Mouse (Mus musculus) forebrain, embryonic 12.5 days (tissue): ENCODE results near the gene Safb2. TPM values are rescaled to one million over a fixed set of nuclear protein-coding genes. Genes with fewer than 3 reads are reported as not detected.
A peak's percentile ranks its signal among the peaks of the same experiment; 100 is the strongest.

Experiments
- ATAC-seq: fragments of 200-750 bp; cut with Nextera tagmentation; 2 replicates; pipeline ENCODE4 v1.8.0; 2017; ENCODE audit warnings: moderate TSS enrichment; ENCODE audit not compliant: low FRiP score
- H3K27ac ChIP-seq: fragments of 300-500 bp; sonication (generic); 2 replicates; pipeline ENCODE4 v1.5.1; 2016; ENCODE audit warnings: mild to moderate bottlenecking
- H3K27me3 ChIP-seq: fragments of 300-500 bp; sonication (generic); 2 replicates; pipeline ENCODE4 v1.6.1; 2016; ENCODE audit warnings: mild to moderate bottlenecking
- H3K36me3 ChIP-seq: fragments of 300-500 bp; sonication (generic); replicated peaks from 2 replicates; pipeline ENCODE4 v1.6.1; 2016; ENCODE audit warnings: mild to moderate bottlenecking
- H3K4me1 ChIP-seq: fragments of 300-500 bp; sonication (generic); 2 replicates; pipeline ENCODE4 v1.6.1; 2016
- H3K4me2 ChIP-seq: fragments of 300-500 bp; sonication (generic); 2 replicates; pipeline ENCODE4 v1.6.1; 2016; ENCODE audit warnings: mild to moderate bottlenecking, moderate library complexity
- H3K4me3 ChIP-seq: fragments of 300-500 bp; sonication (generic); replicated peaks from 2 replicates; pipeline ENCODE4 v1.5.1; 2016; ENCODE audit warnings: mild to moderate bottlenecking
- H3K9ac ChIP-seq: fragments of 300-500 bp; sonication (generic); 2 replicates; pipeline ENCODE4 v1.6.1; 2016; ENCODE audit warnings: mild to moderate bottlenecking
- H3K9me3 ChIP-seq: fragments of 300-500 bp; sonication (generic); 2 replicates; pipeline ENCODE4 v1.6.1; 2016
- WGBS: fragments of 180-500 bp; shearing (Covaris S2); methylation state at CpG from one replicate; pipeline ENCODE4 v1.1.7; 2016; 5-methylcytosine and 5-hydroxymethylcytosine counted together
- polyA plus RNA-seq: library from polyadenylated mRNA; unstranded; fragments of >200 nt; fragmentation: Nextera tagmentation; extraction: Ambion mirVana; gene quantifications from 2 replicates; pipeline ENCODE4 v1.2.1, GENCODE M21; 2016

Safb2 gene
- polyA plus RNA-seq, 1 experiment from 2014 or later: 104 TPM

GRCm38 (mm10) chr17:56572154-56572553 lies 12.2 kb downstream of the Safb2 start:
- no peaks in the 10 kb centered on the region for H3K9me3 ChIP-seq
- no peak for ATAC-seq
- 60% methylated on average over 1 of the region's 1 CpGs for WGBS

GRCm38 (mm10) chr17:56570287-56570686 lies 14.1 kb downstream of the Safb2 start:
- H3K27ac ChIP-seq: no peak overlapping the region
- no peak overlapping the region for H3K4me3 ChIP-seq
- no peaks in the 10 kb centered on the region for H3K9me3 ChIP-seq
- 91% methylated on average over 4 of the region's 4 CpGs for WGBS
- H3K9ac ChIP-seq: no peak overlapping the region
- H3K36me3 ChIP-seq: peaks cover 96% of the 10 kb centered on the region
- H3K27me3 ChIP-seq: no peaks in the 10 kb centered on the region
- ATAC-seq: no peak
- 0 out of 2 replicates have a peak, but pooled peaks cover 3% of the 10 kb centered on the region for H3K4me1 ChIP-seq
- H3K4me2 ChIP-seq: no peak overlapping the region

More at GRCm38 (mm10) chr17:56572154-56572553, 12.2 kb downstream of the Safb2 start:
- H3K27me3 ChIP-seq: no peaks in the 10 kb centered on the region
- H3K4me1 ChIP-seq: 0 out of 2 replicates have a peak, but pooled peaks cover 3% of the 10 kb centered on the region
- peak overlapping the region; percentile 38; the same call in 1 of the 2 replicates for H3K27ac ChIP-seq
- H3K4me2 ChIP-seq: no peak overlapping the region
- peaks cover 92% of the 10 kb centered on the region for H3K36me3 ChIP-seq
- H3K4me3 ChIP-seq: no peak overlapping the region
- H3K9ac ChIP-seq: no peak overlapping the region

GRCm38 (mm10) chr17:56567370-56567769 lies 17.0 kb downstream of the Safb2 start:
- Histone ChIP-seq H3K4me2 (no peak overlapping the region), H3K27ac (no peak overlapping the region), H3K4me1 (0 out of 2 replicates have a peak, but pooled peaks cover 1% of the 10 kb centered on the region), H3K9me3 (no peaks in the 10 kb centered on the region), H3K36me3 (peaks cover 98% of the 10 kb centered on the region), H3K9ac (no peak overlapping the region), H3K27me3 (no peaks in the 10 kb centered on the region), H3K4me3 (no peak overlapping the region)
- 93% methylated on average over 4 of the region's 4 CpGs for WGBS
- no peak for ATAC-seq

GRCm38 (mm10) chr17:56566918-56567317 lies 17.5 kb downstream of the Safb2 start:
- Histone ChIP-seq H3K27me3 (no peaks in the 10 kb centered on the region), H3K36me3 (peaks cover 98% of the 10 kb centered on the region), H3K9me3 (no peaks in the 10 kb centered on the region), H3K9ac (no peak overlapping the region), H3K4me3 (no peak overlapping the region), H3K4me1 (no peaks in the 10 kb centered on the region), H3K27ac (no peak overlapping the region), H3K4me2 (no peak overlapping the region)
- no peak for ATAC-seq
- 94% methylated on average over 5 of the region's 5 CpGs for WGBS

GRCm38 (mm10) chr17:56566293-56566692 lies 18.1 kb downstream of the Safb2 start:
- no peak overlapping the region for H3K4me3 ChIP-seq
- no peaks in the 10 kb centered on the region for H3K9me3 ChIP-seq
- no peak overlapping the region for H3K9ac ChIP-seq
- no peak for ATAC-seq
- H3K4me1 ChIP-seq: no peaks in the 10 kb centered on the region
- WGBS: 96% methylated on average over 29 of the region's 29 CpGs
- no peaks in the 10 kb centered on the region for H3K27me3 ChIP-seq
- H3K27ac ChIP-seq: no peak overlapping the region
- H3K4me2 ChIP-seq: no peak overlapping the region
- peaks cover 98% of the 10 kb centered on the region for H3K36me3 ChIP-seq

GRCm38 (mm10) chr17:56561866-56562265 lies 22.5 kb downstream of the Safb2 start:
- H3K9ac ChIP-seq: no peak overlapping the region
- H3K4me1 ChIP-seq: no peaks in the 10 kb centered on the region
- no peaks in the 10 kb centered on the region for H3K9me3 ChIP-seq
- H3K27me3 ChIP-seq: no peaks in the 10 kb centered on the region
- no peak overlapping the region for H3K4me3 ChIP-seq
- peaks cover 62% of the 10 kb centered on the region for H3K36me3 ChIP-seq
- H3K4me2 ChIP-seq: no peak overlapping the region
- WGBS: 95% methylated on average over 2 of the region's 2 CpGs
- no peak for ATAC-seq
- no peak overlapping the region for H3K27ac ChIP-seq

- H3K27me3 ChIP-seq: no peaks in the 10 kb centered on the region
- no peaks in the 10 kb centered on the region for H3K4me1 ChIP-seq
- no peak for ATAC-seq
- no peak overlapping the region for H3K9ac ChIP-seq
- no peaks in the 10 kb centered on the region for H3K9me3 ChIP-seq
- no peak overlapping the region for H3K4me3 ChIP-seq
- H3K4me2 ChIP-seq: no peak overlapping the region
- H3K27ac ChIP-seq: no peak overlapping the region
- H3K36me3 ChIP-seq: peaks cover 45% of the 10 kb centered on the region
- WGBS: 86% methylated on average over 1 of the region's 1 CpGs
Measured at GRCm38 (mm10) chr17:56560131-56560530, 24.3 kb downstream of the Safb2 start.

GRCm38 (mm10) chr17:56559386-56559785 lies 25.0 kb downstream of the Safb2 start:
- ATAC-seq: no peak
- Histone ChIP-seq H3K4me2 (no peak overlapping the region), H3K4me3 (no peak overlapping the region), H3K9me3 (no peaks in the 10 kb centered on the region), H3K4me1 (no peaks in the 10 kb centered on the region), H3K36me3 (peaks cover 38% of the 10 kb centered on the region), H3K27ac (no peak overlapping the region), H3K27me3 (no peaks in the 10 kb centered on the region), H3K9ac (no peak overlapping the region)
- WGBS: 85% methylated on average over 3 of the region's 3 CpGs

GRCm38 (mm10) chr17:56558448-56558847 lies 25.9 kb downstream of the Safb2 start:
- Histone ChIP-seq H3K4me3 (no peak overlapping the region), H3K27ac (no peak overlapping the region), H3K36me3 (peaks cover 28% of the 10 kb centered on the region), H3K27me3 (no peaks in the 10 kb centered on the region), H3K4me1 (no peaks in the 10 kb centered on the region), H3K9ac (no peak overlapping the region), H3K4me2 (no peak overlapping the region), H3K9me3 (no peaks in the 10 kb centered on the region)
- peak; percentile 60 for ATAC-seq
- 20% methylated on average over 3 of the region's 3 CpGs for WGBS

GRCm38 (mm10) chr17:56554122-56554551 lies 30.2 kb downstream of the Safb2 start, which contains the start of gene Gm20219:
Gene Gm20219, minus strand, starts transcription at chr17:56554387.
- no peak for ATAC-seq
- Histone ChIP-seq H3K27me3 (no peaks in the 10 kb centered on the region), H3K36me3 (no peaks in the 10 kb centered on the region), H3K4me2 (no peak within 1 kb of the TSS), H3K4me3 (no peak within 1 kb of the TSS), H3K9me3 (no peaks in the 10 kb centered on the region), H3K9ac (no peak within 1 kb of the TSS), H3K4me1 (peaks cover 28% of the 10 kb centered on the region), H3K27ac (peak within 1 kb of the TSS; percentile 97; the same call in 1 of the 2 replicates)
- WGBS: 82% methylated on average over 20 of the region's 20 CpGs

- H3K9me3 ChIP-seq: no peaks in the 10 kb centered on the region
- no peaks in the 10 kb centered on the region for H3K36me3 ChIP-seq
- no peak overlapping the region for H3K4me2 ChIP-seq
- ATAC-seq: peak; percentile 37
- 55% methylated on average over 5 of the region's 5 CpGs for WGBS
- no peaks in the 10 kb centered on the region for H3K27me3 ChIP-seq
- H3K4me3 ChIP-seq: no peak overlapping the region
- peak overlapping the region; percentile 97 for H3K27ac ChIP-seq
- peaks cover 39% of the 10 kb centered on the region for H3K4me1 ChIP-seq
- H3K9ac ChIP-seq: 0 out of 2 replicates have a peak overlapping the region, but pooled peaks have one; percentile 2
Measured at GRCm38 (mm10) chr17:56552781-56553363, 31.5 kb downstream of the Safb2 start.

GRCm38 (mm10) chr17:56551841-56552581 lies 32.4 kb downstream of the Safb2 start:
- Histone ChIP-seq H3K27me3 (no peaks in the 10 kb centered on the region), H3K36me3 (no peaks in the 10 kb centered on the region), H3K9me3 (no peaks in the 10 kb centered on the region), H3K27ac (peak overlapping the region; percentile 97), H3K4me1 (peaks cover 46% of the 10 kb centered on the region), H3K9ac (0 out of 2 replicates have a peak overlapping the region, but pooled peaks have one; percentile 2), H3K4me3 (no peak overlapping the region), H3K4me2 (peak overlapping the region; percentile 17; the same call in 1 of the 2 replicates)
- 27% methylated on average over 6 of the region's 6 CpGs for WGBS
- ATAC-seq: peak; percentile 80
